Mouse (Mus musculus): Measurements from ENCODE around the gene Kcnh1.

DNA sequence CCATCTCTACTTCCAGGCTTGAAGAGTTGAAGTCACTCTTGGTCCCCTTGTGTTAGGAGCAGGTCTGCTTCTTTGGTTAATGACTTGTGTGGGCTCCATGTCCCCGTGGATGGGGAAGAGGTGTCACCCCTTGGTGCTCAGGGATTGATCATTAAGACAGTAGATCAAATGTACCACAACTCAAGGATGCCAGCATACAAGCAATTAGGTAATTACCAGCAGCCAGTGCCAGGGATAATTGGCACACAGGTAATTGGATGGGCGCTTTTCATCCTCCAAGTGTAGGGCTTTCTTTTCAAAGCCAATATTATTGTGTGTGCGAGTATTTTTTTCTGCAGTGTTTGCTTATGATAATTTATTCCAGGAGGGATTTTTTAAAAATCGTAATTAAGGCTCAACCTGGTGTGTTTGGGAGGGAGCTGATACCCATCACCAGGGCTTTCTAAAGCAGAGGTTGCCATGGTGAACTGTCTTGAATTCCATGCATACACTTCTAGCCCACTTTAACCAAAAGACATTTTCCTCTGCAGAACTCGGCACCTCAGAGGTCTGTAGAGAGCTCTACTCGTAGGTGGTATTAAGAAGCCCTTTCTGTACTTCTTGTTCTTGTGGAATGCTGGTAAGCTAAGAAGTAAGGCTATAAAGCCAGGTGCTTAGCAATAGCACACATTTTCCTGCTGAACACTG, 248.7 kb downstream of the Kcnh1 start:
- TF ChIP-seq CTCF (IDR thresholded peaks at IDR 0.05; ENCODE audit: extremely low read depth, insufficient read length, insufficient replicate concordance, low read depth, low read length) (no peak), POLR2A (IDR thresholded peaks at IDR 0.05; ENCODE audit: low read depth, low read length) (no peak)

Data from small intestine, adult 2 months (tissue).